Mouse (Mus musculus) left cerebral cortex, postnatal 36 days (tissue): ENCODE measurements around the gene Rnh1. TPM values are rescaled to one million over a fixed set of nuclear protein-coding genes. Genes with fewer than 3 reads are reported as not detected.
A peak's percentile ranks its signal among the peaks of the same experiment; 100 is the strongest.

Experiments
- DNase-seq, 2 experiments: peaks; one replicate each; pipeline ENCODE4 v3.0.0; 2021 to 2022; ENCODE audit warnings: low spot score in 2 of 2, mixed read lengths in 1 of 2
- intact Hi-C: fragments of 180-260 bp; cut with DNase I; formaldehyde crosslinking; loops from one replicate; pipeline ENCODE4 v1.15.1; 2025
- microRNA-seq: library from miRNA; unstranded; fragments of <30 nt; microRNA quantifications from one replicate; pipeline ENCODE4 v1.2.0, GENCODE M21; 2022
- total RNA-seq, 2 experiments: library from RNA; stranded (reverse); gene quantifications; 2 replicates each; pipeline ENCODE4 v1.2.3; 2021

Gene Rnh1
- total RNA-seq, 2 experiments from 2014 or later, result 33.6 to 36.2 TPM

DNA sequence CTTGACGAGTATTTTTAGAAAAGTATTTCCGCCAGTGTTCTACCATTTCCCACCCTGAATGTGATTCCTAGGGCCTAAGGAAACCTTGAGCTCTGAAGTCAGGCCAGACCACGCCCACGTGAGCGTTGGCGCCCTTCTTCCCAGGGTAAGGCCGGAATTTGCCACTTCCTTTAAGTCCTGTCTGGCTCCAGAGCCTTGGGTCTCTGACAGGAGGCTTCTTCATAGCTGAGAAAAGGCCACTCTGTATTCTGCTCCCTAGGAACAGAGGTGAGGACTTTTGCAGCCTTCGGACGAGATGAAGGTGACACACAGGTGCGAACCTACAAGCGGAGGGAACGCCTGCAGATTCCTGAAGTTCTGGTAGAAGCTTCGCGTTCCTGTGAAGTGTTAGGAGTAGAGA, 50.4 kb downstream of the Rnh1 start, which contains the start of gene Ptdss2:
Gene Ptdss2, plus strand, starts transcription at position 138 of the 400 bp plus-strand sequence.
- no peak for DNase-seq
- intact Hi-C loops, result no loop called here

DNA sequence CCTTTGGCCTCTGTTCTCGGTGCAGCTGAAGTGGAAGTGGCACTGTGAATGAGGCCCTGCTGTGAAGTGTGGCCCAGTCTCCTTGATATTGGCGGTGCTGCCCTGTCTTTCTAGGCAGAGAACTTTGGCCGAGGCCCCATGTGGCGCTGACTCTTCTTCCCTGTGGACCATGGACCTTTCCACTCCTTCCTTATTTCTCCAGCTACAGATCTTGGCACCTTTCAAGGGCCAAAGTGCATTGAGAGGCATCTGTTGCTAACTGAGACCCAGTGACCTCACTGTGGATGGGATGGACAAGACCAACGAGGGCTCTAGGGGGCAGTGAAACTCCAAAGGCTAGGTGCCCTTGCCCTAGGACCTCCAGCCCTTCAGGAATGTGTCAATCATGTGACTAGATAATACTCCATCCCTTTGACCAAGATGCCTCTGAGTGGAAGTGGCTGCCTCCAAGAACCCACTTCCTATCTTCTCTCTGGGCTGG, 51.6 kb downstream of the Rnh1 start:
- intact Hi-C loops, result no loop called here
- no peak for DNase-seq

DNA sequence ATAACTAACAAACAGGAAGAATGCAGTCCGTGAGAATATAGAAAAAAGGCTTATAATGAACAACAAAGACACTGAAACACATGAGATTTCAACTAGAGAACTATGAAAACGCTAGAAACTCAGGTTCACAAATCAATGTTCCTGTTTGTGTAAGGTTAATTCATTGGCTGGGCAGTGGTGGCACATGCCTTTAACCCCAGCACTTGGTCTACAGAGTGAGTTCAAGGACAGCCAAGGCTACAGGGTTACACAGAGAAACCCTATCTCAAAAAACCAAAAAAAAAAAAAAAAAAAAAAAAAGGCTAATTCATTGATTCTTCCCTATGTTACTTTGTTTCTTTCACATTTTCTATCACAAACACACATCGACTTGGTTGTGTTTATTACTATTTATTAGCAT, 52.1 kb downstream of the Rnh1 start:
- DNase-seq, result no peak
- intact Hi-C loops, result no loop called here

DNA sequence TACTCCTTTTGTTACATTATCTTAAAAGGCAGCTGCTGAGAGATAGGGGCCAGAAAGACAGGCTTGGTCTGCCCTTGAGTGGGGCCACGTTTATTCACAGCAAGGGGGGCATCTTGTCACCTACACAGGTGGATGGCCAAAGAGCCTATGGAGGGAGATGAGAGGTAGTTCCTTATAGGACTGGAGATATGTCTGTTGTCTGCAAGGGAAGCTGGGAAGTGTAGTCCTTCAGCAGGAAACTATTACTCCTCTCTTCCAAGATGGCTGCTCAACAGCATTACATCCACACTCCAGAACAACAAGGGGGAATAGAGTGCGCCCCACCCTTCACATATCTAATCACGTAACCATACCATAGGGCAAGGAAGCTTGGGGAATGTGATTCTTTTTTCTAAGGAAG, 53.2 kb downstream of the Rnh1 start:
- no peak for DNase-seq
- intact Hi-C loops, result no loop called here

DNA sequence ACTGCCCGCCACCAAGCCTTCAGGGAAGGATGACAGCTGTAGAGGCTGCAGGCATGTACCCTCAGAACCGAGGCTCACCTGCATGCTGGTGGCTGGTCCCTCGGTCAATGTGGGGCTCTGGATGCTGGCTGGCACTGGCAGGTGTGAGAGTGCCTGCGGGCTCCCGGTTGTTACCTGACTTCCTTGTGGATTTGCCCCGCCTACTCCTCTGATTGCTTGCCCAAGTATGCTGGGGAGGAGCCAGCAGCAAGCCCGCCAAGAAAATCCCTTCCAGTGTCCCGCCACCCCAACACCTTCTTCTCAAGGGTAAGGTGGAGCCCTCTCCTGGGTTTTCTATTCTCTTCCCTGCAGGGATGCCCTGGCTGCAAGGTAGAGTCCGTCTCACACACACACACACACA, 55.0 kb downstream of the Rnh1 start, which contains the start of gene Ano9:
Gene Ano9, minus strand, starts transcription at position 171 of the 400 bp plus-strand sequence.
- no peak for DNase-seq
- intact Hi-C loops, result no loop called here

DNA sequence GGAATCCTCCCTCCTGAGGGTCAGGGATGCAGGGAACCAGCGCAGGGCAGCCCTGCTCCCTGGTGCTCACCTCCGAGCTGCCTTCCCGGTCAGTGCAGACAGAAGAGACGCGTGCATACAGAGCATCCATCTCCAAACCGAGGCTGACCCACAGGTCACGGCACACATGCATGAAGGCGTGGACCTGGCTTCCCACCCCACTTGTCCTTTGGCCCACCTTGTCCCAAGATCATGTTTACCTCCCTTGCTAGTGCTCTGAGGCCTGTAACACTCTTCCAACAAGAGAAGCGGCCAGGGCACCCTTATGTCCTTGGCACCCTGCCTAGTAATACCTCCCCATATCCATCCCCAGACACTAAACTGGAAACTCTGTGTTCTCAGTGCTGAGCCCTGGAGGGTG, 56.8 kb downstream of the Rnh1 start:
- DNase-seq, result no peak
- intact Hi-C loops, result no loop called here

Small RNAs within 50 kb of the gene (microRNA-seq; reads per million reads assigned to microRNA genes)
- 136 reads per million, percentile 60 among the genes with 10 or more reads in this experiment for gene Mir210

Other genes with a start within 250 kb of the Rnh1 start
- 1 to 10 TPM; 3.3 to 5.8 TPM for gene Pgghg, start 231.5 kb downstream of the Rnh1 start, total RNA-seq
- not detected for gene Ifitm5, start 222.6 kb downstream of the Rnh1 start, total RNA-seq
- gene Gm45717, start 216.9 kb downstream of the Rnh1 start, total RNA-seq, result not detected
- gene Ifitm2, start 216.9 kb downstream of the Rnh1 start, total RNA-seq, result 10 to 100 TPM; 12.3 to 14.0 TPM
- 1 to 10 TPM; 3.6 to 4.2 TPM for gene Ifitm1, start 205.6 kb downstream of the Rnh1 start, total RNA-seq
- gene Ifitm3, start 162.1 kb downstream of the Rnh1 start, total RNA-seq, result 10 to 100 TPM in 1 of 2 experiments, 1 to 10 TPM in 1; 9.6 to 14.3 TPM
- gene Ifitm6, start 154.9 kb downstream of the Rnh1 start, total RNA-seq, result not detected
- not detected for gene Gm17387, start 143.7 kb downstream of the Rnh1 start, total RNA-seq
- gene B4galnt4, start 111.8 kb downstream of the Rnh1 start, total RNA-seq, result 10 to 100 TPM; 84.4 to 86.3 TPM
- not detected for gene Pkp3, start 94.6 kb downstream of the Rnh1 start, total RNA-seq
- gene Sigirr, start 72.3 kb downstream of the Rnh1 start, total RNA-seq, result 1 to 10 TPM; 1.7 to 2.8 TPM
- gene Ano9, start 55.1 kb downstream of the Rnh1 start, total RNA-seq, result not detected
- gene Ptdss2, start 50.5 kb downstream of the Rnh1 start, total RNA-seq, result 10 to 100 TPM; 45.1 to 52.1 TPM
- gene Hras, start 21.1 kb upstream of the Rnh1 start, total RNA-seq, result 100 to 1,000 TPM; 256 to 304 TPM
- 1 to 10 TPM; 3.5 to 4.7 TPM for gene Lrrc56, start 21.3 kb upstream of the Rnh1 start, total RNA-seq
- gene Lmntd2, start 41.2 kb upstream of the Rnh1 start, total RNA-seq, result not detected
- gene Rassf7, start 43.0 kb upstream of the Rnh1 start, total RNA-seq, result 1 to 10 TPM in 1 of 2 experiments, under 1 TPM in 1; 0.70 to 1.3 TPM
- gene Phrf1, start 55.9 kb upstream of the Rnh1 start, total RNA-seq, result 10 to 100 TPM; 64.4 to 78.0 TPM
- gene Irf7, start 93.6 kb upstream of the Rnh1 start, total RNA-seq, result 1 to 10 TPM; 1.7 to 2.0 TPM
- not detected for gene Cdhr5, start 103.9 kb upstream of the Rnh1 start, total RNA-seq
- gene Sct, start 106.3 kb upstream of the Rnh1 start, total RNA-seq, result not detected
- under 1 TPM; 0.17 to 0.39 TPM for gene Drd4, start 119.1 kb upstream of the Rnh1 start, total RNA-seq
- 10 to 100 TPM; 67.3 to 72.5 TPM for gene Deaf1, start 154.8 kb upstream of the Rnh1 start, total RNA-seq
- 10 to 100 TPM; 30.5 to 34.9 TPM for gene Tmem80, start 154.9 kb upstream of the Rnh1 start, total RNA-seq
- gene Eps8l2, start 166.0 kb upstream of the Rnh1 start, total RNA-seq, result 1 to 10 TPM; 4.7 to 5.9 TPM
- gene Taldo1, start 219.3 kb upstream of the Rnh1 start, total RNA-seq, result 100 to 1,000 TPM in 1 of 2 experiments, 10 to 100 TPM in 1; 93.3 to 116 TPM
- 10 to 100 TPM; 43.2 to 43.4 TPM for gene Gatd1, start 241.3 kb upstream of the Rnh1 start, total RNA-seq